Mouse (Mus musculus): ENCODE data around the gene Igfbp1. TPM values are rescaled to one million over a fixed set of nuclear protein-coding genes. Genes with fewer than 3 reads are reported as not detected.

Igfbp1 gene
- total RNA-seq, 4 experiments from 2014 or later, result not detected

DNA sequence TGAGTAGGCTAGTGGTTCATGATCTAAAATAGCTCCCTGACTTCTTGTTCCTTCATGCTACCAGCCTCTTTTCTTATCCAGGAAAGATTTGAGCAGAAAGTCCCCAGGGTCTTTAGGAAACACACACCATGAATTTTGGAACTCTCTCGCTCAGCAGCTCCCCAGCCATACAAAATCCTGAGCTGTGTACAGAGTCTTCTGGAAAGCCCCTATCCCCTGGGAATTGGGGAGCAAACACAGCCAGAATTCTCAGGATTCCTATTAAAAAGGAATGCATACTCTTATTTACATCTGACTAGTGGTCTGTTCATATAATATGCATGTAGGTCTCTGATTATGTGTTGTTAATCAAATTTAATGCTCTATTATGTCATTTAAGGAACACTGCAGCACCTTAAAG is 36.9 kb downstream of the Igfbp1 start:
- DNase-seq, result no peak

DNA sequence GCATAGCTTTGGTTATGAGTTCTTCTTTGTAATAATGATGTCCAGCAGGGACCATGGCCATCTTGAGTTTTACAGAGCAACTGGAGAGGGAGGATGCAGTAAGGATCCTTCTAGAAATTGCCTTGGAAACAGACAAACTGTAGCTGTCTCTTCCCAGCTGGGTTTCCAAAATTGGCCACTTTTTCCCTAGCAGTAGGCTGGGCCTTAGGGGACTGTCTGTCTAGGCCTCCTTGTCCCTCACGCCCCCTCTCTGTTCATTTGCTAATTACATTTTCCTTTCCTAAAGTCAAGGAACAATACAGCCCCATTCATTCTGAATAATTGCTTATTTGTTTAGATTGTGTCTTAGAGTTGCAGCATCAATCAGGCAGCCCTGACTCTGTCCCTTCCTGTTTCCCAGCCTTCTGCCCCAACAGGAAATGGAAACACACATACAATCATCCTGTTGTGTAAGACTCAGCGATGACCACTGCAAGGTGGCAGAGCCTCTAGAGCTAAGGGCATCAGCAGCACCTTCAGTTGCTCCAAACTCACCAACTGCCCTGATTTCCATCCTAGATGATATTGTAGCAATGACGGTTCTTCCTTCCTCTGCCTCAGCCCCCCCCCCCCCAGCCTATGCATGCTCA is 37.5 kb downstream of the Igfbp1 start:
- DNase-seq, result no peak

DNA sequence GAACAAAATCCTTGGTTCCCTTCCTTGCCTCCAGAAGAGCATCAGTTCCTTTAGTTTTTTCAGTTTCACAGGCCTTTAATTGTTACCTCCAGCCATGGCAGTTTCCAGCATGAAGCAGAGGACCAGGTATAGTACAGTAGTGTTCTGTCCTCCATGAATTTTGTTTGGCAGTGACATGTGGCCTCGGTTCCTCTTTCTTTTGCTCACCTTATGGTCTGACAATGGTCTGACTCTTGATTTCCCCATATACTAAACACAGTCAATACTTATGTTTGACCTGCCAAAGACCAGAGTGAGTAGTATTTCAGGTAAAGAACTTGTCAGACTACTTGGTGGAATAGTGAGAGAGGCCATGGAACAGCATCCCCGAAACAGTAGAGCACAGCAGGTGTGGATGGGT is 39.2 kb downstream of the Igfbp1 start:
- no peak for DNase-seq

DNA sequence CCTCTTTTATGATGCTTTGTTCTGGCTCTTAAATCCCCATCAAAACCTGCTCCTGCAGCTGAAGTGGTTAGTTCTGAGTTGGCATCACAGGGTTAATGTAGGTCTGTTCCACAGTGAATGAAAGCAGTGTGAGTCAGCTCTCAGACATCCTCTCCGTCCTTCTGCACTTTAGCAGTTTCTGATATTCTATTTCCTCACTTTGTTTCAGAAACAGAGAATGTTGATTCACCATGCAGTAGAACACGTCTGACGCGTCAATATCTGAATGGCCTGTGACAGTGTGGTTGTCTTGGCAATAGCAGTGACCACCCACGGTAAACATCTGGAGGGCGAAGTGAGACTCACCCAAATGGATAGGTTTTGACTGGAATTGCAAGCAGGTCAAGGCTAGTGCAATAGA is 40.1 kb downstream of the Igfbp1 start:
- DNase-seq, result no peak

DNA sequence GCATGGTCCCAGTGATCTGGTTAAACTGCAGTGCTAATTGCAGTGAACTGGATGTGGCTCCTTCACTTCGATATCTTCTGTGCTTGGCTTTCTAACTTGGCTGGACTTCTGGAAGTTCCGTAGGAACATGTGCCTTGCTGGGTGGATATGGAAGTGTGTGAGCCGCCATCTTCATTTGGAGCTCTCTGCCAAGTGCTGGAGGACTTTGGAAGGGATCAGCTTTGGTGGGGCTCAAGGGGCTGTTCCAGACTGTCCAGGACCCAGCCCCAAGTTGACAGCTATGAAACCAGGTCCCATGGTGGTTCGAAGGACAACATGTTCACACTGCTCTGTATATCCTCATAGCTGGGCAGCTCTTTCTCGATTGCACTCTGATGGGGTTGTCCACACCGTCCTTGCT is 41.0 kb downstream of the Igfbp1 start:
- DNase-seq, result no peak

DNA sequence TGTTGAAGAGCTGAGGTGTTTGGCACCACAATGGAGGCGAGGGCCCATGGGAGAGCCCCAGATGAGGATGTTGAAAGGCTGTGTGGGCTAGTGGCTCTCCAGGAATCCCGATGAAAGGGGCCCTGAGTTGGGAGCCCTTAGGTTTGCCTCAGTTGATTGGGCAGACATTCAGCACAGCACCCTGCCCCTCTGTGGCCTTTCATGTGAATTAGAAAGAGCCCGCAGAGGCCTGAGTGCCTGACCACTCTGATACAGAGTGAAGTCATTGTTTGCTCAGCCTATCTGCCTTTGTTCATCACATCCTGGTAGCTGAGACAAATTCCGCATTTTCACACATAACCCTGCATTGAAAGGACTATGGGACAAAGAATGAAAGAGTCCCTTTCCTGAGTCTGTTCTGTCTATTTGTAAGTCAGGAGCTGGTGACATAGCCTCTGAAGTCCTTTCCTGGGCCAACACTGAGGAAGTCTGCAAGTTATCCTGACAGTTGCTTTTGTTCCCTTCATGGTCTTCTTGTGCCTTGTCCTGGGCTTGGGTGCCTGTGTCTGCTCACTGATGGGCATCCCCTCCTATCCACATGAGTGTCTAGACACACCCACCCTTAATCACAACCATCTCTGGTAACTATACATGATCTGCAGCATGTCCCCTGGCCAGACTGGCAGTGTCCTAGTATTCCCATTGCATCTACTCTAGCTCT is 41.6 kb downstream of the Igfbp1 start:
- DNase-seq, result no peak

DNA sequence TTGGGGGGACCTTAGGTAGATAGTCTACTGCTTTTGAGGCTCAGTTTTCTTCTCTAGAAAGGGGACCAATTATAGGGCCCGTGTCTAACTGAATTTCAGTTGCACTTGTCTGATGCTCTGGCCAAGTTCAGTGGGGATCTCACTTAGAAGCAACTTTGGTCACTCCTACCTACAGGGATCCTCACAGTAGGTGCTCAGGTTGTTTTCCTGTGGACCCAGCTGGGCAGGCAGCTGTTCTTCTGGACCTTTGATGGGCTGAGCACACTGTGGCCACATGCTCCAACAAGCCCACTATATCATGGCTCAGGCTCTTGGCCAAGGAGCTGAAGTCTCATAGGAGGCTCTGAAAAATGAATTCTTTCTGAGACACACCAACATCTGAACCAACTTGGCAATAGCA is 47.2 kb downstream of the Igfbp1 start:
- DNase-seq, result no peak

DNA sequence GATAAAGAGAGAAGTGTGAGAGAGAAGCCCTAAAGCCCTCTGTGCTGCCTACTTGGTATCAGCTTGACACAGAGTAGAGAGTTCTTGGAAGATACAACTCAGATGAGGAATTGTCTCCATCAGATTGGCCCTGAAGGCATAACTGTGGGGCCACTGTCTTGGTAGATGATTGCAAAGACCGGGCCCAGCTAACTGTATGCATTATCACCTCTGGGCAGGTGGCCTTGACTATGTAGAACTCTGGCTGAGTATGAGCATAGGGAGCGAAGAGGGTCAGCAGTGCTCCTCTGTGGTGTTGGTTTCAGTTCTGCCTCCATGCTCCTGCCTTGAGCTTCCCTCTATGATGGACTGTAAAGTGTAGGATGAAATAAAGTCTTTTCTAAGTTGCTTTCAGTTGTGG is 52.8 kb downstream of the Igfbp1 start:
- no peak for DNase-seq

DNA sequence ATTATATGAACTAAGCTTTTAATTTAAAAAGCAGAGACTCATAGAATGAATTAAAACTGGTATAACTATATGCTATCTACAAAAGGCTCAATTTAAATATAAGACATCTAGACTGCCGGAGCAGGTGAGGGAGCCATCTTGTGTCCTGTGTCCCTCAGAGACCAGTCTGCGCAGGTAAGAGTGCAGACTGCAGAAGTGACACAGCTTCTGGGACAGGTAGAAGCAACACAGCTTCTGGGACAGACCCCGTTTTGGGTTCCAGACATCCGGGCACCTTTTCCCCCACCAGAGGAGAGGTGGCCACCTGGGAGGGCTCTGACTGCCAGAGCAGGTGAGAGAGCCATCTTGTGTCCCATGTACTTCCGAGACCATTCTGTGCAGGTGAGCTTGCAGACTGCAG is 53.3 kb downstream of the Igfbp1 start:
- no peak for DNase-seq

Other genes starting within 250 kb of the Igfbp1 start
- gene Adcy1, start 134.3 kb upstream of the Igfbp1 start, total RNA-seq (2022), result 1 to 10 TPM; 3.7 to 6.5 (median 5.2) TPM
- gene Gm11985, start 9.2 kb upstream of the Igfbp1 start, total RNA-seq (2022), result not detected
- gene Igfbp3, start 16.1 kb downstream of the Igfbp1 start, total RNA-seq (2022), result 10 to 100 TPM; 46.2 to 81.3 (median 69.4) TPM